Mouse (Mus musculus) G1E (cell line): Measurements from ENCODE around the gene Tmem217.

ENCODE experiments used
- CTCF ChIP-seq: IDR thresholded peaks from 2 replicates; pipeline ENCODE4 v1.5.1; 2012; ENCODE audit warnings: low read depth, low read length, inconsistent platforms, mixed read lengths
- GATA1 ChIP-seq: IDR thresholded peaks from 2 replicates; pipeline ENCODE4 v1.6.1; 2012; ENCODE audit warnings: borderline replicate concordance, low read length, inconsistent platforms, mixed read lengths
- GATA2 ChIP-seq: IDR thresholded peaks from 2 replicates; pipeline ENCODE4 v1.6.1; 2012; ENCODE audit warnings: low read depth, low read length, inconsistent platforms, borderline replicate concordance
- POLR2AphosphoS5 ChIP-seq: IDR thresholded peaks from 2 replicates; pipeline ENCODE4 v1.6.1; 2012; ENCODE audit warnings: low read depth, low read length, inconsistent platforms; ENCODE audit not compliant: insufficient replicate concordance
- TAL1 ChIP-seq: conservative IDR thresholded peaks from 2 replicates; pipeline ENCODE4 v1.6.1; 2012; ENCODE audit warnings: low read depth, low read length, inconsistent platforms, mixed read lengths

DNA sequence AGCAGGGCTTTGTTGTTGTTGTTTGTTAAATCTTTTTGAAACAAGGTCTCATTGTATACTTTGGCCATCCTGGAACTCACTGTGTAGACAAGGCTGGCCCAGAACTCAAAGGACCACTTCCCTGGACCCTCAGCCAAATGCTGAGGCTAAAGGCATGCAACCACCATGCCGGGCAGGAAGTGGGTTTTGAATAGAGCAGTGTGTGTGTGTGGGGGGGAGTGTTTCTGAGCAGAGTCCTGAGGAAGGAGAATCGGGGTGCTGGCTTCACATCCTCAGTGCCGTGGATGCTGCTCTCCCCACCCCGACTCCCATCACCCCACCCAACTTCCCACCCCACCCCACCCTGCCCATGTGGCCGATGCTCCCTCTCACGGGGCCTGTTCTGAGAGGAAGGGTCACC is 33.3 kb upstream of the Tmem217 start:
- TF ChIP-seq CTCF (no peak), TAL1 (no peak), GATA1 (no peak), POLR2AphosphoS5 (no peak), GATA2 (no peak)
